Mouse (Mus musculus): ENCODE data around the gene Pctp.

The Pctp gene

DNA sequence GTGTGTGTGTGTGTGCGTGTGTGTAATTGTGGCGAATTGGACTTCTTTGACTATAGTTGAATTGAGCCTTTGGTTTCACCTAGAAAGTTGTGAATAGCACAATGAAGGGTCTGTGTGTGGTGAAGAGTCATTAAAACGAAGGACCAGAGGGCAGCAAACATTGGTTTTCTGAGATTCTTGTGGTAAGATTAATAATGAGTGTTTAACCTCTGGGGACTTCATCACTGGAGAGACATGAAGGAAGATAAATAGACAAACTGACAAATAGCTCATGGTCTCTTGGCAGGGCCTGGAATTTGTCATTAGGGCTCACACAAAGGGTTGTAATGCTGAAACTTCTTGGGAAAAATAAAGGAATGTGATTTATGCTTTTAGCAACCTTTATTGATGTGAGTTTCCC lies 31.4 kb downstream of the Pctp start:
- no peak for DNase-seq

DNA sequence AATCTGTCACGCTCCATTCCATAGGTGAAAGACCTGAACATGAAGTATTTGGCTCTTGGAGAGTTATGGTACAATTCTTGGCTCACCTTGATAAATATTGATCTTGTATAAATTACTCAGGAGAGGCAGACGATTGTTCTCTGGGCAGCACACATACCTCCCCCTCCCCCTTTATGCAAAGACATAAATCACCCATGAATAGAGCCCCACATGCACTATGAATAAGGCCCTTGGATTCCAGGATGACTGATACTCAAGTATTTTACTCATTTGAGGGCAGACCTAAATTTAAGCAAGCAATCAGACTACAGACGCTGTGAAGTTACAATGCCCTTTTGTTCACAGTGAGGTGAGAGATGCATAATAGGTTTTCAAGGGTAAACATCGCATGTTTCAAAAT lies 32.0 kb downstream of the Pctp start:
- DNase-seq, result no peak

- no peak for DNase-seq
These were observed 33.6 kb downstream of the Pctp start for GRCm38 (mm10) chr11:89969131-89969530.

GRCm38 (mm10) chr11:89950691-89951270 lies 51.9 kb downstream of the Pctp start:
- DNase-seq, result peak; percentile 66

- no peak for DNase-seq
These were observed 54.9 kb downstream of the Pctp start for GRCm38 (mm10) chr11:89947806-89948205.

DNA sequence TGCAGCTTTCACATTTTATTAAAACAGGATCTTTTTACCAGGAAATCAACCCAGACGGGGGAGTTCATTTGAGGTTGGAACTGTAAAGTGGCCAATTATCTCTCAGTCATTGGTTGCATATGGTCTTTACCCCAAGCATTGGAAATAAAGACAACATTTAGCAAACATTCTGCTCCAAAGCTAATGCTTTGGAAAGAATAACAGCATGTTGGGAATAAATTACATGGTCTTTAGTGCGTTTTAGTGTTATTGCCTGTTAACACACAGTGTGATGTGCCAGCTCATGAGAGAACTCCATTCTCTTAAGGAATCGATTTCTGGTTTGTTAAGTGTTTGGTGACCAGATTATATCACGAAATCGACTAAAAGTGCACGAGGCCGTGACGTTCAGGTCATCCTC lies 57.5 kb downstream of the Pctp start:
- no peak for DNase-seq

DNA sequence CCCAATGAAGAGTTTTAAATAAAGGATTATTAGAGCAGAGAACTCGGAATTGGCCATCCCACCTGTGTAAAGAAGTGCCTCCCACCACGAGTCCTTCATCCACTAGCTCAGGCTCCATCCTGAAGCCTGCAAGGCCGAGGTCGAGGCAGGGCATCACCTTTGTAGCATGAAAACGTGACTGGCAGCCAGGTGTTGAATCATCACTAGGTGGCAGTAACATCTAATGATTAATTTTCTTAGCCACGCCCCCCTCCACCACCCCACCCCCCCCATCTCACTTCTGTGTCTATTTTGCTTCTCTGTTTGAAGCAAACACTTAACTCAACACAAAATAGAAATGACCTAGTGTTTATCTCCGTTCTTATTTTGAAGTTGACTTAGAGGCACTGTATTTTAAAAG lies 65.5 kb downstream of the Pctp start:
- DNase-seq, result no peak

Measured in right cerebral cortex, adult 18-20 months (tissue).